ENCODE assay signal across 8 mouse cellular contexts in the genomic region with DNA sequence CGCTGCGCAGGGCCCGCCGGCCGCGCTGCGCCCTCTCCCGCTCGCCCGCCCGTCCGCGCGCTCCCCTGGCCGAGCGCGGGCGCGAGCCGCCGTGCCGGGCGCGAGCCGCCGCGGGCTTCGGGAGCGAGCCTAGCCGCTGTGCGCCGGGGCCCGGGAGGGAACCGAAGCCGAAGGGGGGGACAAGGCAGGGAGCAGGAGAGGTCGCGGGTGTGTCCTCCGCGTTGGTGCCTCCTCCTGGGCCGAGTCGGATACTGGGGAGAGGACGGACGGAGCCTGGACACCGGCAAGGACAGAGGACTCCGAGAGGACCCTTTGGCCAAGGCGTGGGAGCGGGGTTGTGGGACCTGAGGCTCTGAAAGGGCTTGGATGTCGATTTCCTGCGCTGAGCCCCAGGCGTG. TPM values are rescaled to one million over a fixed set of nuclear protein-coding genes. Genes with fewer than 3 reads are reported as not detected.
DNase-seq lines count a peak whose midpoint lies in the region; ATAC-seq and TF ChIP-seq lines count a peak whose summit lies in the region.

A gene (minus strand): TSS at position 57 of the 398 bp plus-strand sequence.

- no peak within 1 kb of the TSS for H3K27ac ChIP-seq in ES-Bruce4 (ENCODE audit: insufficient read depth, low read length)
- H3K27ac ChIP-seq in midbrain, postnatal 0 days (ENCODE audit: low read depth, low read length), result peak within 1 kb of the TSS; percentile 62

- peaks cover 9% of the 10 kb centered on the region for H3K9me3 ChIP-seq in ES-Bruce4 (replicated peaks; ENCODE audit: control insufficient read depth, insufficient read depth, low read length, poor library complexity, severe bottlenecking)
- H3K9me3 ChIP-seq in midbrain, postnatal 0 days (ENCODE audit: low read length), result no peaks in the 10 kb centered on the region

- under 1% methylated on average over 29 of the region's 50 CpGs for WGBS in midbrain, postnatal 0 days

- no peak for TF ChIP-seq POLR2A in ES-Bruce4 (IDR thresholded peaks at IDR 0.05; ENCODE audit: insufficient read depth, low read length)

- peak within 1 kb of the TSS; percentile 79 for H3K4me3 ChIP-seq in ES-Bruce4 (ENCODE audit: low read depth, low read length)
- peak within 1 kb of the TSS; percentile 67 for H3K4me3 ChIP-seq in midbrain, postnatal 0 days (ENCODE audit: low read depth, low read length)

- no peak for TF ChIP-seq CTCF in ES-Bruce4 (IDR thresholded peaks at IDR 0.05; ENCODE audit: low read depth, low read length)
- TF ChIP-seq CTCF in midbrain, postnatal 0 days (IDR thresholded peaks at IDR 0.05), result no peak

- ATAC-seq in frontal cortex, adult (ENCODE audit: low TSS enrichment), result peak; percentile 77
- no peak; the same call in none of the 2 replicates for ATAC-seq in midbrain, postnatal 0 days (ENCODE audit: low FRiP score)

- DNase-seq in frontal cortex, postnatal 14 days (ENCODE audit: low spot score in 2 of 2), result no peak
- peak; percentile 82 for DNase-seq in embryo, embryonic 11 days
- peak; percentile 3 to 8 for DNase-seq in heart, postnatal 36 days
- peak; percentile 46 to 69 for DNase-seq in left cerebral cortex, postnatal 36 days (ENCODE audit: low spot score in 2 of 2)
- DNase-seq in midbrain, postnatal 0 days (ENCODE audit: low spot score), result peak; percentile 65
- no peak for DNase-seq in thymus, postnatal 10 days (ENCODE audit: low spot score in 2 of 2)

- H3K27me3 ChIP-seq in ES-Bruce4 (ENCODE audit: control insufficient read depth, insufficient read depth, low read length, poor library complexity, severe bottlenecking), result peaks cover 3% of the 10 kb centered on the region
- no peaks in the 10 kb centered on the region for H3K27me3 ChIP-seq in midbrain, postnatal 0 days (ENCODE audit: insufficient read depth, low read length)

- no peaks in the 10 kb centered on the region for H3K36me3 ChIP-seq in ES-Bruce4 (ENCODE audit: control insufficient read depth, insufficient read depth, low read length, poor library complexity, severe bottlenecking)
- H3K36me3 ChIP-seq in midbrain, postnatal 0 days (ENCODE audit: insufficient read depth, low read length), result no peaks in the 10 kb centered on the region

- H3K9ac ChIP-seq in ES-Bruce4 (ENCODE audit: low read depth, poor library complexity, severe bottlenecking), result peak within 1 kb of the TSS; percentile 78
- peak within 1 kb of the TSS; percentile 62 for H3K9ac ChIP-seq in midbrain, postnatal 0 days (replicated peaks; ENCODE audit: low read length, poor library complexity, severe bottlenecking)

- H3K4me1 ChIP-seq in ES-Bruce4 (ENCODE audit: control insufficient read depth, insufficient read depth, low read length), result no peaks in the 10 kb centered on the region
- peaks cover 10% of the 10 kb centered on the region; the same call in 1 of the 2 replicates for H3K4me1 ChIP-seq in midbrain, postnatal 0 days (ENCODE audit: insufficient read depth, low read length)

- H3K4me2 ChIP-seq in midbrain, postnatal 0 days (ENCODE audit: low read depth, low read length, poor library complexity, severe bottlenecking), result peak within 1 kb of the TSS; percentile 98

- intact Hi-C loops in heart, postnatal 36 days (cut with DNase I), result no loop called here
- intact Hi-C loops in left cerebral cortex, postnatal 36 days (cut with DNase I), result loop anchor here (10.0 kb wide), 1 partner anchor 202 kb away; no protein-coding TSS in a partner anchor

- TF ChIP-seq EP300 in ES-Bruce4 (IDR thresholded peaks at IDR 0.05; ENCODE audit: insufficient read depth, low read depth, low read length), result no peak

RNA-seq across cellular contexts. Expression of the gene that starts here (rescaled TPM):
- polyA plus RNA-seq in ES-Bruce4 (2011; ENCODE audit: insufficient read depth, insufficient read length, low read depth, missing spikeins), result 0.17 TPM in 1 of 2 replicates, not detected in the other
- total RNA-seq in heart, postnatal 36 days (2021), result not detected
- total RNA-seq in left cerebral cortex, postnatal 36 days (2021), result 10 to 100 TPM; 55.9 to 66.3 TPM
- total RNA-seq in midbrain, postnatal 0 days (2014; rRNA removed), result 19.7 and 21.3 TPM in 2 replicates
- polyA plus RNA-seq in midbrain, postnatal 0 days (2015; fragmentation: Nextera tagmentation; extraction: Ambion mirVana), result 10.0 and 12.8 TPM in 2 replicates

Comparison
In these comparisons a context has a peak if more than half of its experiments do, and no peak if none do; other contexts are left out.
1. RNA of the gene that starts here (total RNA-seq): 55.9 to 66.3 TPM in left cerebral cortex, postnatal 36 days and 19.7 to 21.3 TPM in midbrain, postnatal 0 days; not detected in heart, postnatal 36 days; every median in the first group is over 10 times any median in the second.
2. Peak in DNase-seq in heart, postnatal 36 days; RNA of the gene not detected or under 1 TPM.
3. DNase-seq: peak in embryo, embryonic 11 days (single experiment), left cerebral cortex, postnatal 36 days (2 of 2) and midbrain, postnatal 0 days (single experiment); none in frontal cortex, postnatal 14 days (0 of 2) and thymus, postnatal 10 days (0 of 2).